Mouse (Mus musculus): ENCODE measurements at regions not wholly inside any gene's neighbourhood (a gene's known extent, or its start where the extent isn't known, plus 50 kb on each side); places are given as distances from the start of the nearest gene placed in this dataset.
"Not testable (repeated sequence)": the region's sequence is repeated elsewhere in the genome, so short reads cannot be mapped to it uniquely, and the experiment has no call there.

- not testable (repeated sequence) for DNase-seq (ENCODE audit: low read depth)
Measured at GRCm38 (mm10) chrX:103532620-103533199, 97.7 kb upstream of the Zcchc13 start.

GRCm38 (mm10) chrX:103533306-103533705 is 97.1 kb upstream of the Zcchc13 start:
- no peak for DNase-seq (ENCODE audit: low read depth)

GRCm38 (mm10) chrX:103533831-103534230 is 96.6 kb upstream of the Zcchc13 start:
- DNase-seq (ENCODE audit: low read depth), result no peak

- no peak for DNase-seq (ENCODE audit: low read depth)
Measured at GRCm38 (mm10) chrX:103546490-103547202, 83.7 kb upstream of the Zcchc13 start.

- peak; percentile 4 for DNase-seq (ENCODE audit: low read depth)
Measured at GRCm38 (mm10) chrX:103551304-103551703, 79.1 kb upstream of the Zcchc13 start.

- no peak for DNase-seq (ENCODE audit: low read depth)
Measured at GRCm38 (mm10) chrX:103553196-103553595, 77.2 kb upstream of the Zcchc13 start.

- no peak for DNase-seq (ENCODE audit: low read depth)
Measured at GRCm38 (mm10) chrX:103553605-103554004, 76.8 kb upstream of the Zcchc13 start.

- DNase-seq (ENCODE audit: low read depth), result peak; percentile 33
Measured at GRCm38 (mm10) chrX:103555041-103555986, 75.1 kb upstream of the Zcchc13 start.

GRCm38 (mm10) chrX:103556046-103556445 is 74.3 kb upstream of the Zcchc13 start:
- DNase-seq (ENCODE audit: low read depth), result no peak

GRCm38 (mm10) chrX:103556681-103557490 is 73.5 kb upstream of the Zcchc13 start:
- peak; percentile 56 for DNase-seq (ENCODE audit: low read depth)

- DNase-seq (ENCODE audit: low read depth), result peak; percentile 10
Measured at GRCm38 (mm10) chrX:103557496-103557895, 72.9 kb upstream of the Zcchc13 start.

- peak; percentile 18 for DNase-seq (ENCODE audit: low read depth)
Measured at GRCm38 (mm10) chrX:103563531-103564246, 66.7 kb upstream of the Zcchc13 start.

GRCm38 (mm10) chrX:103573344-103573743 is 57.0 kb upstream of the Zcchc13 start:
- DNase-seq (ENCODE audit: low read depth), result no peak

- DNase-seq (ENCODE audit: low read depth), result no peak
Measured at GRCm38 (mm10) chrX:103579484-103579883, 50.9 kb upstream of the Zcchc13 start.

Data from 416B (cell line).